Mouse (Mus musculus) embryonic fibroblast, embryonic 13.5 days (primary cell): ENCODE measurements around the gene Mrpl47.

Experiments used
- CTCF ChIP-seq: IDR thresholded peaks from 2 replicates; pipeline ENCODE4 v1.5.1; 2011; ENCODE audit warnings: mild to moderate bottlenecking, control low read depth, low read length, moderate library complexity, borderline replicate concordance; ENCODE audit not compliant: insufficient read depth
- POLR2A ChIP-seq: IDR thresholded peaks from 2 replicates; pipeline ENCODE4 v1.6.1; 2011; ENCODE audit warnings: low read depth, mild to moderate bottlenecking, control low read depth, low read length, moderate library complexity

DNA sequence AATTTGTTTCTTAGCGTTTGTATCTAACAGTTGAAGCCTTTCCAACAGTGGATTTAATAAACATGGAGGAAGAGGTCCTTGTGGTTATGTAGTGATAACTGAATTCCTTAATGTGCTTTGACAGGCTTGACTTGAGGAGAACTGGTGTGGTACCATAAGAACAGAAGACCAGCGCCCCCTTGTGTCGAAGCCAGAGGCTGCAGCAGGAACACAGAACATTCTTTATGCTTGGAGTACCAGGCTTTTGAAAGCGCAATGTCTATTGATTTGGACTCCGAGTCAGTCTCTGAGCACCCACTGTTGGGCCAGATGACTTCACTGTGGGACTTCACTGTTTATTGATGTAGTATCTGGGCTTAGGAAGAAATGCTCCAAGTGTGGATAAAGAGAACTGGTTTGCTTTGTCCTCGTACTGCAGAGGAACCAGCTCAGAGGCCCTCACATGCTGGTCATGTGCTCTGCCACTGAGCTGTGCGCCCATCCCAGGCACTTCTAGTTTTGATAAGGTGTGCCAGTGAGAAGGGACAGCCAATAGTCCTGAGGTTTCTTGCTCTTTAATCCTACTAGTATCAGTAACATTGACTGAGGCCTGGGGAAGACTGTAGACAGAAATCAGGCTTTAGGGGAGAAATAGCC lies 39.1 kb downstream of the Mrpl47 start:
- TF ChIP-seq CTCF (peak; percentile 83), POLR2A (no peak)
